Mouse (Mus musculus): ENCODE data around the gene Terb2. TPM values are rescaled to one million over a fixed set of nuclear protein-coding genes. Genes with fewer than 3 reads are reported as not detected.

The Terb2 gene
- total and polyA plus RNA-seq, 3 experiments: not detected

- TF ChIP-seq E2F4 (IDR thresholded peaks at IDR 0.05; ENCODE audit: borderline replicate concordance, low read depth, low read length): 0 out of 2 replicates have a peak, but pooled peaks have one; percentile 37
- peak; percentile 41 for TF ChIP-seq ZNF384 (IDR thresholded peaks at IDR 0.05; ENCODE audit: low read depth, low read length)
- no peak; the same call in 1 of the 2 replicates for TF ChIP-seq RCOR1 (IDR thresholded peaks at IDR 0.05; ENCODE audit: low read depth, low read length)
- TF ChIP-seq USF2 (IDR thresholded peaks at IDR 0.05; ENCODE audit: borderline replicate concordance in 1 of 2, insufficient read depth in 1 of 2, low read depth in 1 of 2, low read length in 2 of 2): peak; percentile 54 to 77; a peak in 3 of 4 replicates
- TF ChIP-seq ELF1 (IDR thresholded peaks at IDR 0.05; ENCODE audit: low read depth, low read length): peak; percentile 46; the same call in 1 of the 2 replicates
- no peak for TF ChIP-seq POLR2AphosphoS2 (IDR thresholded peaks at IDR 0.05; ENCODE audit: low read length)
- TF ChIP-seq MAFK (IDR thresholded peaks at IDR 0.05; ENCODE audit: borderline replicate concordance, low read depth, low read length): peak; percentile 96
- TF ChIP-seq KAT2A (conservative IDR thresholded peaks at IDR 0.05; ENCODE audit: low read depth, low read length): peak; percentile 28; the same call in 1 of the 2 replicates
- TF ChIP-seq MYB (IDR thresholded peaks at IDR 0.05; ENCODE audit: low read depth, low read length): peak; percentile 50; the same call in 1 of the 2 replicates
- no peak for TF ChIP-seq GABPA (IDR thresholded peaks at IDR 0.05; ENCODE audit: low read depth, low read length)
- peak; percentile 92 for TF ChIP-seq MAX (IDR thresholded peaks at IDR 0.05; ENCODE audit: low read length)
Observed at GRCm38 (mm10) chr2:122233759-122234557, 47.9 kb downstream of the Terb2 start (continued).

GRCm38 (mm10) chr2:122234611-122235288, 48.7 kb downstream of the Terb2 start, which contains the start of gene Sord:
Gene Sord, plus strand, starts transcription at chr2:122234749.
- H3K4me1 ChIP-seq (ENCODE audit: control insufficient read depth in 1 of 2, insufficient read depth in 2 of 2, low read length in 2 of 2): peaks cover 6 to 15% of the 10 kb centered on the region in 2 experiments
- H3K9ac ChIP-seq (ENCODE audit: control insufficient read depth, low read depth, low read length, poor library complexity, severe bottlenecking): peak within 1 kb of the TSS; percentile 86
- H3K27ac ChIP-seq (ENCODE audit: control insufficient read depth, low read depth, low read length): peak within 1 kb of the TSS; percentile 82
- DNase-seq (ENCODE audit: low read depth, low spot score): peak; percentile 88
- H3K27me3 ChIP-seq (ENCODE audit: control insufficient read depth in 1 of 2, insufficient read depth in 2 of 2, low read length in 2 of 2): no peaks in the 10 kb centered on the region
- H3K9me3 ChIP-seq (replicated peaks; ENCODE audit: insufficient read depth, low read length): no peaks in the 10 kb centered on the region
- peaks cover 0 to 20% of the 10 kb centered on the region in 2 experiments; a peak in 2 of 4 replicates for H3K36me3 ChIP-seq (ENCODE audit: control insufficient read depth in 1 of 2, insufficient read depth in 2 of 2, low read length in 2 of 2)
- peak within 1 kb of the TSS; percentile 68 to 86 for H3K4me3 ChIP-seq (ENCODE audit: control insufficient read depth in 1 of 2, insufficient read depth in 1 of 2, low read depth in 2 of 2, low read length in 2 of 2)
- peaks cover 9% of the 10 kb centered on the region for H3K79me2 ChIP-seq (ENCODE audit: control insufficient read depth, insufficient read depth, low read length, poor library complexity)
- TF ChIP-seq BHLHE40 (IDR thresholded peaks at IDR 0.05; ENCODE audit: borderline replicate concordance, low read depth, low read length): peak; percentile 100
- no peak for TF ChIP-seq CHD1 (IDR thresholded peaks at IDR 0.05; ENCODE audit: low read depth, low read length)
- TF ChIP-seq ZC3H11A (IDR thresholded peaks at IDR 0.05; ENCODE audit: low read depth, low read length): no peak
- TF ChIP-seq USF1 (IDR thresholded peaks at IDR 0.05; ENCODE audit: low read depth, low read length): peak; percentile 98
- no peak for TF ChIP-seq CTCF (IDR thresholded peaks at IDR 0.05 in 2 of 3, conservative IDR thresholded peaks at IDR 0.05 in 1 of 3; ENCODE audit: control insufficient read depth in 1 of 3, insufficient read depth in 1 of 3, low read depth in 2 of 3, low read length in 3 of 3, poor library complexity in 1 of 3, severe bottlenecking in 1 of 3)
- peak; percentile 49; the same call in 1 of the 2 replicates for TF ChIP-seq MYB (IDR thresholded peaks at IDR 0.05; ENCODE audit: low read depth, low read length)
- peak; percentile 69 for TF ChIP-seq GATA1 (IDR thresholded peaks at IDR 0.05; ENCODE audit: low read depth, low read length)
- no peak for TF ChIP-seq GABPA (IDR thresholded peaks at IDR 0.05; ENCODE audit: low read depth, low read length)
- TF ChIP-seq MYC (IDR thresholded peaks at IDR 0.05; ENCODE audit: low read depth, low read length): peak; percentile 89
- TF ChIP-seq NELFE (IDR thresholded peaks at IDR 0.05; ENCODE audit: low read depth, low read length): peak; percentile 39; the same call in 1 of the 2 replicates
- peak; percentile 32; the same call in 1 of the 2 replicates for TF ChIP-seq HCFC1 (IDR thresholded peaks at IDR 0.05; ENCODE audit: low read depth, low read length)
- TF ChIP-seq JUND (IDR thresholded peaks at IDR 0.05; ENCODE audit: low read depth, low read length): no peak
- TF ChIP-seq RCOR1 (IDR thresholded peaks at IDR 0.05; ENCODE audit: low read depth, low read length): no peak
- TF ChIP-seq ELF1 (IDR thresholded peaks at IDR 0.05; ENCODE audit: low read depth, low read length): no peak
- TF ChIP-seq MXI1 (IDR thresholded peaks at IDR 0.05; ENCODE audit: low read depth, low read length): peak; percentile 92
- TF ChIP-seq ZKSCAN1 (IDR thresholded peaks at IDR 0.05; ENCODE audit: low read depth, low read length): no peak
- peak; percentile 48 to 90; a peak in 3 of 4 replicates for TF ChIP-seq USF2 (IDR thresholded peaks at IDR 0.05; ENCODE audit: borderline replicate concordance in 1 of 2, insufficient read depth in 1 of 2, low read depth in 1 of 2, low read length in 2 of 2)
- TF ChIP-seq SMC3 (IDR thresholded peaks at IDR 0.05; ENCODE audit: low read depth, low read length): 0 out of 2 replicates have a peak, but pooled peaks have one; percentile 7
- peak; percentile 58 to 59; a peak in 3 of 4 replicates for TF ChIP-seq POLR2A (IDR thresholded peaks at IDR 0.05; ENCODE audit: control insufficient read depth in 1 of 2, insufficient read depth in 1 of 2, low read depth in 1 of 2, low read length in 2 of 2, poor library complexity in 1 of 2)
- TF ChIP-seq UBTF (IDR thresholded peaks at IDR 0.05; ENCODE audit: borderline replicate concordance, insufficient read depth, low read depth, low read length): no peak
- TF ChIP-seq MAZ (IDR thresholded peaks at IDR 0.05; ENCODE audit: low read depth, low read length): peak; percentile 76
- TF ChIP-seq E2F4 (IDR thresholded peaks at IDR 0.05; ENCODE audit: borderline replicate concordance, low read depth, low read length): no peak; the same call in 1 of the 2 replicates
- TF ChIP-seq ZNF384 (IDR thresholded peaks at IDR 0.05; ENCODE audit: low read depth, low read length): no peak
- TF ChIP-seq POLR2AphosphoS2 (IDR thresholded peaks at IDR 0.05; ENCODE audit: low read length): no peak; the same call in 1 of the 2 replicates
- TF ChIP-seq TBP (IDR thresholded peaks at IDR 0.05; ENCODE audit: low read depth, low read length): 0 out of 2 replicates have a peak, but pooled peaks have one; percentile 7
- TF ChIP-seq ZMIZ1 (IDR thresholded peaks at IDR 0.05; ENCODE audit: low read depth, low read length): peak; percentile 15; the same call in 1 of the 2 replicates

All from MEL (cell line).